Mouse (Mus musculus) erythroblast, embryonic 14.5 days (primary cell): ENCODE results near the gene Chid1.

Source experiments
- GATA1 ChIP-seq: IDR thresholded peaks from 2 replicates; pipeline ENCODE4 v1.6.1; 2012; ENCODE audit warnings: low read length, inconsistent platforms, mixed read lengths
- TAL1 ChIP-seq: IDR thresholded peaks from 3 replicates; pipeline ENCODE4 v1.6.1; 2012; ENCODE audit warnings: low read length, inconsistent platforms, mixed read lengths

DNA sequence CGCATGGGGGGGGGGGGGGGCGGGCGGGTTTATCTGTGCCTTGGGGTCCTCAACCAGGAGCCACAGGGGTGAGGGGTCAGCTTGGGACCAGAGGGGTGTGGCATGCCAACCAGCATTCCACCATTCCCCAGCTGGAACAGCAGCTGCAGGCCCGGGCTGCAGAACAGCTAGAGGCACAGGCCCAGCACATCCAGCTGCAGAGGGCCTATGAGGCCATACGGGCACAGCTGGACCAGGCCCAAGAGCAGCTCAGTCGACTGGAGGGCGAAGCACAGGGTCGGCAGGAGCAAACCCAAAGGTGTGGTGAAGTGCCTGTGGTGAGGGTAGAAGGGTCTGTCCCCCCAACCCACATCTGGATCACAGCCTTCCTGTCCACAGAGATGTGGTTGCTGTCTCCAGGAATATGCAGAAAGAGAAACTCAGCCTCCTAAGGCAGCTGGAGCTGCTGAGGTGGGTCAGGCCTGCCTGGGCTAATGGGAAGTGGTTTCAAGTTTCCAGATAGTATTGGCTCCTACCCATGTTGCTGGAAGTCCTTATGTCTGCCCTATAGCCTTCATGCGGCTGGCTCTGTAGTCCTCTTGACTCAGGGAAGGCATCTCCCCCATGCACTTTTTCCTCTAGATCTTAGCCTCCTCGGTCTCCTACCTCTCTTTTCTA lies 74.1 kb downstream of the Chid1 start:
- no peak for TF ChIP-seq TAL1
- TF ChIP-seq GATA1: no peak
